Mouse (Mus musculus) kidney, adult 2 months (tissue): ENCODE results near the gene Slc26a1.

ENCODE experiments used
- CTCF ChIP-seq: fragments of 200-500 bp; conservative IDR thresholded peaks from 2 replicates; pipeline ENCODE4 v1.5.1; 2011; ENCODE audit warnings: low read depth, mild to moderate bottlenecking, control low read depth, low read length, moderate library complexity, mixed read lengths; ENCODE audit not compliant: insufficient read depth, insufficient read length
- POLR2A ChIP-seq: fragments of 200-500 bp; IDR thresholded peaks from one replicate; pipeline ENCODE4 v1.6.1; 2011; ENCODE audit warnings: low read depth, low read length, control low read depth

GRCm38 (mm10) chr5:108660632-108661268, 14.6 kb downstream of the Slc26a1 start:
- TF ChIP-seq CTCF: no peak
- no peak for TF ChIP-seq POLR2A
